Mouse (Mus musculus): ENCODE measurements around the gene Fam78b. TPM values are rescaled to one million over a fixed set of nuclear protein-coding genes. Genes with fewer than 3 reads are reported as not detected.

Gene Fam78b
- polyA plus RNA-seq, 1 experiment: 1.6 TPM

DNA sequence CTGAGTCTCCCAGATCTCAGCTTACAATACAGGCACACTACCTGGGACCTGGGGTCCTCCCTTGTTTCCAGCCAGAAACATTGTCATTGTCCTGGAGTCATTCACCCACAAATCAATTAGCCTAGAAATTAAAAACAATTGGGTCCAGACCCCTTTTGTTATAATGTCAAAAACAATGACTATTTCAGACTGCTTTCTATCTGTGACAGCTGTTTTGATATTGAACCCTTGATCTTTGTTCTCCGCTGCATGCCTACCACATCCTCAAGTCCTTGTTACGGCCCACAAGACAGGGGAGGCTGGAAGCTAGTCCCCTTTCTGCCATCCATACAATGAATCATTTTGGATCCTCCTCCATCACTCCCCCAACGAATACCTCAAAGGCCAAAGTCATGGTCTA, 80.7 kb downstream of the Fam78b start:
- WGBS: 79% methylated on average over 3 of the region's 3 CpGs
- Histone ChIP-seq H3K4me3 (ENCODE audit: control insufficient read depth, insufficient read depth, low read length) (no peak overlapping the region), H3K36me3 (ENCODE audit: control insufficient read depth, insufficient read depth, low read length) (no peaks in the 10 kb centered on the region), H3K27me3 (ENCODE audit: control insufficient read depth, insufficient read depth, low read length) (no peaks in the 10 kb centered on the region), H3K27ac (ENCODE audit: control insufficient read depth, insufficient read depth, low read length) (no peak overlapping the region), H3K4me1 (replicated peaks; ENCODE audit: control insufficient read depth, insufficient read depth, low read length) (no peaks in the 10 kb centered on the region)
- TF ChIP-seq POLR2A (IDR thresholded peaks at IDR 0.05; ENCODE audit: control insufficient read depth, extremely low read depth, insufficient read depth, low read length, poor library complexity) (no peak), CTCF (IDR thresholded peaks at IDR 0.05; ENCODE audit: borderline replicate concordance, control insufficient read depth, extremely low read depth, insufficient read depth, low read length, poor library complexity) (no peak)
- no peak for DNase-seq

DNA sequence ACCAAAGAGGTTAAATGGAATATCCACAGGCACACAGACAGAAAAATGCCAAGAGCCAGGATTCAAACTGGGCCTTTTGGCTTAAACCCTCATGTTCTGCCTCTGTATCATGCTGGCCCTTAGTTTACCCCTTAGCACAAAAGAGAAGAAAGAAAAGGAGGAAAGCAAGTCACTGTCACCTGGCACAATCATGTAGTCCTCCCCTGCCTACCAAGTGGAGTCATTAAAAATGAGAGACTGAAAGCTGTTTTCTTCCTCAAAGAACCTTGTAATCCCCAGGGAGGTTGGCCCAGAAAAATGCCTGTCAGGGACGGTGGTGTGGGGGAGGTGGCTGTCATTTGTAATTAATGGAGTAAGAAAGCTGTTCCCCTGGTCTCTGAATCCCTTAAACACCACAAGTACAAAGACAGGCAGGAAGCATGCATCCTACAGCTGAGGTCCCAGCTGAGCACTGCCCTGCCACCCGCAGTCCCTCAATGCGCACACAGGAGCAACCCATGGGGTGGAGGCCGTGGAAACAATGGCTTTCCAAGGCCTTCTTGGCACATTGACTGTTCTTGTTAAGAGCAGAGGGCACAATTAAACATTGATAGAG, 81.4 kb downstream of the Fam78b start:
- Histone ChIP-seq H3K4me1 (replicated peaks; ENCODE audit: control insufficient read depth, insufficient read depth, low read length) (no peaks in the 10 kb centered on the region), H3K36me3 (ENCODE audit: control insufficient read depth, insufficient read depth, low read length) (no peaks in the 10 kb centered on the region), H3K27me3 (ENCODE audit: control insufficient read depth, insufficient read depth, low read length) (no peaks in the 10 kb centered on the region), H3K27ac (ENCODE audit: control insufficient read depth, insufficient read depth, low read length) (no peak overlapping the region), H3K4me3 (ENCODE audit: control insufficient read depth, insufficient read depth, low read length) (no peak overlapping the region)
- 52% methylated on average over 4 of the region's 4 CpGs for WGBS
- no peak for DNase-seq
- TF ChIP-seq POLR2A (IDR thresholded peaks at IDR 0.05; ENCODE audit: control insufficient read depth, extremely low read depth, insufficient read depth, low read length, poor library complexity) (no peak), CTCF (IDR thresholded peaks at IDR 0.05; ENCODE audit: borderline replicate concordance, control insufficient read depth, extremely low read depth, insufficient read depth, low read length, poor library complexity) (no peak)

- Histone ChIP-seq H3K36me3 (ENCODE audit: control insufficient read depth, insufficient read depth, low read length) (no peaks in the 10 kb centered on the region), H3K4me1 (replicated peaks; ENCODE audit: control insufficient read depth, insufficient read depth, low read length) (no peaks in the 10 kb centered on the region), H3K27ac (ENCODE audit: control insufficient read depth, insufficient read depth, low read length) (no peak overlapping the region), H3K4me3 (ENCODE audit: control insufficient read depth, insufficient read depth, low read length) (no peak overlapping the region), H3K27me3 (ENCODE audit: control insufficient read depth, insufficient read depth, low read length) (no peaks in the 10 kb centered on the region)
- TF ChIP-seq POLR2A (IDR thresholded peaks at IDR 0.05; ENCODE audit: control insufficient read depth, extremely low read depth, insufficient read depth, low read length, poor library complexity): no peak
- no peak for TF ChIP-seq CTCF (IDR thresholded peaks at IDR 0.05; ENCODE audit: borderline replicate concordance, control insufficient read depth, extremely low read depth, insufficient read depth, low read length, poor library complexity)
- DNase-seq: no peak
- 96% methylated on average over 2 of the region's 2 CpGs for WGBS
Measured at GRCm38 (mm10) chr1:167083181-167083580, 82.0 kb downstream of the Fam78b start.

DNA sequence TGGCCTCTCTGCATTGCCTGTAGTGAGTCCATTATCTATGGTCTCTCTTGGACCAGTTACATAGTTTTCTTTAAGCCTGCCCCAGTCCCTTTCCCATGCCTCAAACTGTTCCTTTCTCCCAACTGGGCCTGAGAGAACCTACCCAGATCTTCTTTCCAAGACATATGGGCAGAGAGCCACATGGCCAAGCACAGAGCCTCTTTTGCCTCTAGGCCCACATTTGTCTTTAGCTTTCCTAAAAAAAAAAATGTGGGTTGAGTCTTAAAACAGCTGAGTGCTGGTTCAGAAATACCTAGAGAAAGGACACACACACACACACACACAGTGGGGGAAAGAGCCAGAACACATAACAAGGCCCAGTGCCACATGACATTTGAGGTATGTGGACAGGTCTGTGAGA, 83.1 kb downstream of the Fam78b start:
- no peaks in the 10 kb centered on the region for H3K4me1 ChIP-seq (replicated peaks; ENCODE audit: control insufficient read depth, insufficient read depth, low read length)
- no peaks in the 10 kb centered on the region for H3K36me3 ChIP-seq (ENCODE audit: control insufficient read depth, insufficient read depth, low read length)
- DNase-seq: no peak
- no peak overlapping the region for H3K27ac ChIP-seq (ENCODE audit: control insufficient read depth, insufficient read depth, low read length)
- no peak overlapping the region for H3K4me3 ChIP-seq (ENCODE audit: control insufficient read depth, insufficient read depth, low read length)
- H3K27me3 ChIP-seq (ENCODE audit: control insufficient read depth, insufficient read depth, low read length): no peaks in the 10 kb centered on the region
- TF ChIP-seq CTCF (IDR thresholded peaks at IDR 0.05; ENCODE audit: borderline replicate concordance, control insufficient read depth, extremely low read depth, insufficient read depth, low read length, poor library complexity) (no peak), POLR2A (IDR thresholded peaks at IDR 0.05; ENCODE audit: control insufficient read depth, extremely low read depth, insufficient read depth, low read length, poor library complexity) (no peak)

- no peak for DNase-seq
Measured at GRCm38 (mm10) chr1:167085461-167085860, 84.2 kb downstream of the Fam78b start.

GRCm38 (mm10) chr1:167090466-167090865, 89.2 kb downstream of the Fam78b start:
- DNase-seq: no peak
- 80% methylated on average over 6 of the region's 6 CpGs for WGBS

More at GRCm38 (mm10) chr1:167085461-167085860, 84.2 kb downstream of the Fam78b start:
- H3K4me1 ChIP-seq (replicated peaks; ENCODE audit: control insufficient read depth, insufficient read depth, low read length): no peaks in the 10 kb centered on the region
- 94% methylated on average over 4 of the region's 4 CpGs for WGBS
- H3K4me3 ChIP-seq (ENCODE audit: control insufficient read depth, insufficient read depth, low read length): no peak overlapping the region
- H3K27ac ChIP-seq (ENCODE audit: control insufficient read depth, insufficient read depth, low read length): no peak overlapping the region
- no peaks in the 10 kb centered on the region for H3K36me3 ChIP-seq (ENCODE audit: control insufficient read depth, insufficient read depth, low read length)
- no peak for TF ChIP-seq CTCF (IDR thresholded peaks at IDR 0.05; ENCODE audit: borderline replicate concordance, control insufficient read depth, extremely low read depth, insufficient read depth, low read length, poor library complexity)
- no peak for TF ChIP-seq POLR2A (IDR thresholded peaks at IDR 0.05; ENCODE audit: control insufficient read depth, extremely low read depth, insufficient read depth, low read length, poor library complexity)
- H3K27me3 ChIP-seq (ENCODE audit: control insufficient read depth, insufficient read depth, low read length): no peaks in the 10 kb centered on the region

DNA sequence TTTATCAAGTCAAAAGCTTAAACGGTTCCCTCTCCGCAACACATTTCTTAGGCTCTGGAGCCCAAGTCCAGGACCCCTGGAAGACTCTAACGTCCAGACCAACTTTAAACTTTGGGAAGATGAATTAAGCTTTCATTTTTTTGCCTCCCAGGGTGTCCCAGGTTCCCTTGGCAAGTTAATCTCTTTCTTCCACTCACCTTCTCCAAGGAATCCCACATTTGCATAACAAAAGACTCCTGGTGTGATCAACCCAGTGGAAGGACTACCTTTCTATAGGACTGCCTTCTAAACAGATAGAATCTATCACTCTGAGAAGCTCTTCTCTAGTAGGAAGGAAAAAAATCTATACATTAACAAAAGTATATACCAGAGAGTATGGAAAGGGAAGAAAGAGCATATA, 92.3 kb downstream of the Fam78b start:
- no peaks in the 10 kb centered on the region for H3K4me1 ChIP-seq (replicated peaks; ENCODE audit: control insufficient read depth, insufficient read depth, low read length)
- H3K36me3 ChIP-seq (ENCODE audit: control insufficient read depth, insufficient read depth, low read length): no peaks in the 10 kb centered on the region
- H3K27ac ChIP-seq (ENCODE audit: control insufficient read depth, insufficient read depth, low read length): no peak overlapping the region
- no peak overlapping the region for H3K4me3 ChIP-seq (ENCODE audit: control insufficient read depth, insufficient read depth, low read length)
- H3K27me3 ChIP-seq (ENCODE audit: control insufficient read depth, insufficient read depth, low read length): no peaks in the 10 kb centered on the region
- 62% methylated on average over 3 of the region's 3 CpGs for WGBS
- no peak for TF ChIP-seq POLR2A (IDR thresholded peaks at IDR 0.05; ENCODE audit: control insufficient read depth, extremely low read depth, insufficient read depth, low read length, poor library complexity)
- no peak for TF ChIP-seq CTCF (IDR thresholded peaks at IDR 0.05; ENCODE audit: borderline replicate concordance, control insufficient read depth, extremely low read depth, insufficient read depth, low read length, poor library complexity)
- DNase-seq: no peak

More at GRCm38 (mm10) chr1:167090466-167090865, 89.2 kb downstream of the Fam78b start:
- H3K36me3 ChIP-seq (ENCODE audit: control insufficient read depth, insufficient read depth, low read length): no peaks in the 10 kb centered on the region
- H3K27me3 ChIP-seq (ENCODE audit: control insufficient read depth, insufficient read depth, low read length): no peaks in the 10 kb centered on the region
- no peak overlapping the region for H3K4me3 ChIP-seq (ENCODE audit: control insufficient read depth, insufficient read depth, low read length)
- H3K27ac ChIP-seq (ENCODE audit: control insufficient read depth, insufficient read depth, low read length): no peak overlapping the region
- no peak for TF ChIP-seq CTCF (IDR thresholded peaks at IDR 0.05; ENCODE audit: borderline replicate concordance, control insufficient read depth, extremely low read depth, insufficient read depth, low read length, poor library complexity)
- no peak for TF ChIP-seq POLR2A (IDR thresholded peaks at IDR 0.05; ENCODE audit: control insufficient read depth, extremely low read depth, insufficient read depth, low read length, poor library complexity)
- H3K4me1 ChIP-seq (replicated peaks; ENCODE audit: control insufficient read depth, insufficient read depth, low read length): no peaks in the 10 kb centered on the region
